ENCODE assay signal across 10 mouse cellular contexts in the genomic region with DNA sequence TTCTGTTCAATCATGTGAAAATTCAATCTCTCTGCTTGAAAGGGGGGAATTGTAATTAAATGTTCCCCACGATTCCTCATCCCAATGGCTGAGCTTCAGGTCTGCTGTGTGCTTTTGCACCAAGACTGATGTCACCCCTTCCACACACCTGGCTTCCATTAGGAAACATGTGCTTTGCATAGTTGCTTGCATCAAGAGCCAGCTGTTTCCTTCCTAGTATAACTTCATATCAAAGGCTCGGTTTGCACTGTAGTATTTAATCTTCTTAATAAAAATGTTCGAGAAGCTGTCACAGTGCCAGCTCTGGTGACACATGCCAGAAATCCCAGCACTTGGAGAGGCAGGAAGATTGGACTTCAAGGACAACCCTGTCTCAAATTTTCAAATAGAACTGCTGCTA.
DNase-seq lines count a peak whose midpoint lies in the region; ATAC-seq and TF ChIP-seq lines count a peak whose summit lies in the region.
"Had no signal": no experiment of that assay in that cellular context is flagged by ENCODE, and none has a peak within 500 bp of the region (broad histone marks: within the 10 kb centered on the region; RNA-seq: fewer than 3 reads in every experiment).

No protein-coding gene starts in this region.

- H3K27ac ChIP-seq in kidney, postnatal 0 days = no peak overlapping the region
- H3K27ac ChIP-seq in kidney, embryonic 16.5 days (ENCODE audit: low read length) = no peak overlapping the region
- peak overlapping the region; percentile 3; the same call in 1 of the 2 replicates for H3K27ac ChIP-seq in forebrain, embryonic 15.5 days (replicated peaks)

- DNase-seq in kidney, postnatal 0 days (ENCODE audit: low spot score) = peak; percentile 25
- DNase-seq in cerebellum, postnatal 10 days = peak; percentile 52 to 57
- DNase-seq in lung, postnatal 4 days = peak; percentile 37 to 50
- no peak for DNase-seq in thymus, adult 18-20 months
- DNase-seq in gastrocnemius, postnatal 25 days = no peak
- no peak for DNase-seq in kidney, adult 11 months
- DNase-seq: kidney, adult 2 months had no signal

- no peaks in the 10 kb centered on the region for H3K4me1 ChIP-seq in kidney, postnatal 0 days (replicated peaks; ENCODE audit: insufficient read depth, low read length)
- 0 out of 2 replicates have a peak, but pooled peaks cover 4% of the 10 kb centered on the region for H3K4me1 ChIP-seq in kidney, embryonic 16.5 days (ENCODE audit: insufficient read depth, low read length)
- 0 out of 2 replicates have a peak, but pooled peaks cover 7% of the 10 kb centered on the region for H3K4me1 ChIP-seq in forebrain, embryonic 15.5 days

- H3K36me3 ChIP-seq in kidney, postnatal 0 days (ENCODE audit: insufficient read depth, low read length) = no peaks in the 10 kb centered on the region
- no peaks in the 10 kb centered on the region for H3K36me3 ChIP-seq in kidney, embryonic 16.5 days (ENCODE audit: insufficient read depth, low read length)
- no peaks in the 10 kb centered on the region for H3K36me3 ChIP-seq in forebrain, embryonic 15.5 days
- H3K36me3 ChIP-seq: G1E had no signal

- no peak overlapping the region for H3K4me2 ChIP-seq in kidney, postnatal 0 days (ENCODE audit: low read length)
- H3K4me2 ChIP-seq in kidney, embryonic 16.5 days (replicated peaks; ENCODE audit: low read depth, low read length) = no peak overlapping the region
- H3K4me2 ChIP-seq in forebrain, embryonic 15.5 days (replicated peaks) = 0 out of 2 replicates have a peak overlapping the region, but pooled peaks have one; percentile 4

- 22% methylated on average over 3 of the region's 3 CpGs for WGBS in kidney, postnatal 0 days
- 29% methylated on average over 3 of the region's 3 CpGs for WGBS in kidney, embryonic 16.5 days
- WGBS in forebrain, embryonic 15.5 days = 12% methylated on average over 3 of the region's 3 CpGs

- H3K4me3 ChIP-seq in kidney, postnatal 0 days (replicated peaks; ENCODE audit: low read depth, low read length) = no peak overlapping the region
- no peak overlapping the region for H3K4me3 ChIP-seq in kidney, embryonic 16.5 days (ENCODE audit: low read length)
- no peak overlapping the region for H3K4me3 ChIP-seq in forebrain, embryonic 15.5 days

- H3K9ac ChIP-seq in kidney, postnatal 0 days (ENCODE audit: low read depth, low read length) = no peak overlapping the region
- H3K9ac ChIP-seq in kidney, embryonic 16.5 days (replicated peaks; ENCODE audit: low read length) = no peak overlapping the region
- H3K9ac ChIP-seq in forebrain, embryonic 15.5 days (replicated peaks) = no peak overlapping the region

- no peaks in the 10 kb centered on the region for H3K27me3 ChIP-seq in kidney, postnatal 0 days (ENCODE audit: insufficient read depth, low read length)
- H3K27me3 ChIP-seq in kidney, embryonic 16.5 days (ENCODE audit: insufficient read depth, low read length) = no peaks in the 10 kb centered on the region
- H3K27me3 ChIP-seq in forebrain, embryonic 15.5 days = no peaks in the 10 kb centered on the region

- ATAC-seq in kidney, postnatal 0 days (replicated peaks; ENCODE audit: low FRiP score, low read depth) = no peak
- no peak for ATAC-seq in kidney, embryonic 16.5 days (ENCODE audit: low FRiP score, low TSS enrichment)
- peak; percentile 60; the same call in 1 of the 2 replicates for ATAC-seq in forebrain, embryonic 15.5 days (replicated peaks)

- no peaks in the 10 kb centered on the region for H3K9me3 ChIP-seq in kidney, postnatal 0 days (replicated peaks; ENCODE audit: low read length)
- no peaks in the 10 kb centered on the region for H3K9me3 ChIP-seq in kidney, embryonic 16.5 days (ENCODE audit: low read length)
- H3K9me3 ChIP-seq in forebrain, embryonic 15.5 days = no peaks in the 10 kb centered on the region

- TF ChIP-seq CTCF in kidney, postnatal 0 days (IDR thresholded peaks at IDR 0.05; ENCODE audit: low read depth) = no peak

Comparison
In these comparisons a context has a peak if more than half of its experiments do, and no peak if none do; other contexts are left out.
1. DNase-seq: peak in kidney, postnatal 0 days (single experiment), cerebellum, postnatal 10 days (2 of 2) and lung, postnatal 4 days (2 of 2); none in thymus, adult 18-20 months (0 of 2), gastrocnemius, postnatal 25 days (single experiment) and kidney, adult 11 months (single experiment).